Mouse (Mus musculus): ENCODE data around the gene Evc. TPM values are rescaled to one million over a fixed set of nuclear protein-coding genes. Genes with fewer than 3 reads are reported as not detected.

Evc gene
- polyA plus RNA-seq (2015; fragmentation: Nextera tagmentation; extraction: Ambion mirVana), result 7.4 and 8.9 TPM in 2 replicates

- Histone ChIP-seq H3K9ac (replicated peaks) (peak within 1 kb of the TSS; percentile 76), H3K27me3 (peaks cover 10% of the 10 kb centered on the region; the same call in 1 of the 2 replicates), H3K27ac (no peak within 1 kb of the TSS), H3K4me3 (replicated peaks) (peak within 1 kb of the TSS; percentile 72), H3K4me1 (replicated peaks) (peaks cover 39% of the 10 kb centered on the region), H3K9me3 (no peaks in the 10 kb centered on the region), H3K36me3 (no peaks in the 10 kb centered on the region), H3K4me2 (replicated peaks) (peak within 1 kb of the TSS; percentile 99)
- ATAC-seq, result peak; percentile 76
- WGBS, result under 1% methylated on average over 47 of the region's 48 CpGs
Observed at GRCm38 (mm10) chr5:37336485-37337105, at the start of gene Evc. Evc (minus strand) TSS chr5:37336894.

GRCm38 (mm10) chr5:37383570-37383969 is 46.9 kb upstream of the Evc start:
- Histone ChIP-seq H3K4me2 (replicated peaks) (no peak overlapping the region), H3K9me3 (no peaks in the 10 kb centered on the region), H3K36me3 (0 out of 2 replicates have a peak, but pooled peaks cover 8% of the 10 kb centered on the region), H3K27me3 (no peaks in the 10 kb centered on the region), H3K9ac (replicated peaks) (no peak overlapping the region), H3K27ac (no peak overlapping the region), H3K4me3 (replicated peaks) (no peak overlapping the region), H3K4me1 (replicated peaks) (no peaks in the 10 kb centered on the region)
- no peak for ATAC-seq
- WGBS, result 89% methylated on average over 3 of the region's 3 CpGs

GRCm38 (mm10) chr5:37380641-37381040 is 43.9 kb upstream of the Evc start:
- Histone ChIP-seq H3K27ac (no peak overlapping the region), H3K4me2 (replicated peaks) (no peak overlapping the region), H3K4me3 (replicated peaks) (no peak overlapping the region), H3K9me3 (no peaks in the 10 kb centered on the region), H3K27me3 (no peaks in the 10 kb centered on the region), H3K4me1 (replicated peaks) (no peaks in the 10 kb centered on the region), H3K9ac (replicated peaks) (no peak overlapping the region), H3K36me3 (no peaks in the 10 kb centered on the region)
- ATAC-seq, result peak; percentile 44
- 78% methylated on average over 4 of the region's 4 CpGs for WGBS

GRCm38 (mm10) chr5:37377376-37377775 is 40.7 kb upstream of the Evc start:
- 81% methylated on average over 7 of the region's 7 CpGs for WGBS
- no peaks in the 10 kb centered on the region for H3K27me3 ChIP-seq
- no peaks in the 10 kb centered on the region for H3K9me3 ChIP-seq
- no peak overlapping the region for H3K4me2 ChIP-seq (replicated peaks)
- no peak overlapping the region for H3K4me3 ChIP-seq (replicated peaks)
- H3K36me3 ChIP-seq, result peaks cover 3% of the 10 kb centered on the region; the same call in 1 of the 2 replicates
- ATAC-seq, result no peak
- no peak overlapping the region for H3K9ac ChIP-seq (replicated peaks)
- H3K4me1 ChIP-seq (replicated peaks), result no peaks in the 10 kb centered on the region
- no peak overlapping the region for H3K27ac ChIP-seq

- Histone ChIP-seq H3K9me3 (no peaks in the 10 kb centered on the region), H3K4me3 (replicated peaks) (no peak overlapping the region), H3K9ac (replicated peaks) (no peak overlapping the region), H3K4me2 (replicated peaks) (no peak overlapping the region), H3K27ac (no peak overlapping the region), H3K27me3 (no peaks in the 10 kb centered on the region), H3K4me1 (replicated peaks) (peaks cover 11% of the 10 kb centered on the region; the same call in 1 of the 2 replicates), H3K36me3 (peaks cover 5% of the 10 kb centered on the region; the same call in 1 of the 2 replicates)
- ATAC-seq, result no peak
- 92% methylated on average over 8 of the region's 8 CpGs for WGBS
Observed at GRCm38 (mm10) chr5:37368796-37369195, 32.1 kb upstream of the Evc start.

- H3K9me3 ChIP-seq, result no peaks in the 10 kb centered on the region
- no peak overlapping the region for H3K4me3 ChIP-seq (replicated peaks)
- no peak overlapping the region for H3K9ac ChIP-seq (replicated peaks)
- H3K4me2 ChIP-seq (replicated peaks), result no peak overlapping the region
- peak; percentile 65 for ATAC-seq
- H3K27ac ChIP-seq, result peak overlapping the region; percentile 55
- H3K27me3 ChIP-seq, result no peaks in the 10 kb centered on the region
- 0 out of 2 replicates have a peak, but pooled peaks cover 3% of the 10 kb centered on the region for H3K36me3 ChIP-seq
- H3K4me1 ChIP-seq (replicated peaks), result peaks cover 11% of the 10 kb centered on the region; the same call in 1 of the 2 replicates
Observed at GRCm38 (mm10) chr5:37365751-37366150, 29.1 kb upstream of the Evc start.

- ATAC-seq, result no peak
- H3K9ac ChIP-seq (replicated peaks), result no peak overlapping the region
- 88% methylated on average over 5 of the region's 5 CpGs for WGBS
- H3K36me3 ChIP-seq, result peaks cover 3% of the 10 kb centered on the region; the same call in 1 of the 2 replicates
- H3K4me1 ChIP-seq (replicated peaks), result peaks cover 11% of the 10 kb centered on the region; the same call in 1 of the 2 replicates
- no peaks in the 10 kb centered on the region for H3K9me3 ChIP-seq
- H3K4me3 ChIP-seq (replicated peaks), result no peak overlapping the region
- no peak overlapping the region for H3K27ac ChIP-seq
- no peak overlapping the region for H3K4me2 ChIP-seq (replicated peaks)
- H3K27me3 ChIP-seq, result no peaks in the 10 kb centered on the region
Observed at GRCm38 (mm10) chr5:37363284-37363683, 26.6 kb upstream of the Evc start.

- H3K9ac ChIP-seq (replicated peaks), result no peak overlapping the region
- no peak for ATAC-seq
- no peak overlapping the region for H3K4me2 ChIP-seq (replicated peaks)
- 88% methylated on average over 5 of the region's 5 CpGs for WGBS
- H3K4me3 ChIP-seq (replicated peaks), result no peak overlapping the region
- H3K4me1 ChIP-seq (replicated peaks), result peaks cover 11% of the 10 kb centered on the region; the same call in 1 of the 2 replicates
- H3K27me3 ChIP-seq, result no peaks in the 10 kb centered on the region
- H3K9me3 ChIP-seq, result no peaks in the 10 kb centered on the region
- H3K36me3 ChIP-seq, result peaks cover 3% of the 10 kb centered on the region; the same call in 1 of the 2 replicates
- no peak overlapping the region for H3K27ac ChIP-seq
Observed at GRCm38 (mm10) chr5:37362618-37363017, 25.9 kb upstream of the Evc start.

GRCm38 (mm10) chr5:37356027-37356426 is 19.3 kb upstream of the Evc start:
- H3K36me3 ChIP-seq, result peaks cover 13% of the 10 kb centered on the region
- H3K9ac ChIP-seq (replicated peaks), result no peak overlapping the region
- WGBS, result 57% methylated on average over 8 of the region's 8 CpGs
- H3K9me3 ChIP-seq, result no peaks in the 10 kb centered on the region; the same call in 1 of the 2 replicates
- H3K4me1 ChIP-seq (replicated peaks), result 0 out of 2 replicates have a peak, but pooled peaks cover 4% of the 10 kb centered on the region
- H3K4me2 ChIP-seq (replicated peaks), result no peak overlapping the region
- H3K27ac ChIP-seq, result no peak overlapping the region
- no peak overlapping the region for H3K4me3 ChIP-seq (replicated peaks)
- ATAC-seq, result no peak
- no peaks in the 10 kb centered on the region for H3K27me3 ChIP-seq

- no peak overlapping the region for H3K4me2 ChIP-seq (replicated peaks)
- H3K27me3 ChIP-seq, result no peaks in the 10 kb centered on the region
- H3K9me3 ChIP-seq, result no peaks in the 10 kb centered on the region; the same call in 1 of the 2 replicates
- peaks cover 13% of the 10 kb centered on the region for H3K36me3 ChIP-seq
- H3K4me1 ChIP-seq (replicated peaks), result 0 out of 2 replicates have a peak, but pooled peaks cover 4% of the 10 kb centered on the region
- no peak for ATAC-seq
- 92% methylated on average over 4 of the region's 4 CpGs for WGBS
- no peak overlapping the region for H3K9ac ChIP-seq (replicated peaks)
- H3K4me3 ChIP-seq (replicated peaks), result no peak overlapping the region
- H3K27ac ChIP-seq, result no peak overlapping the region
Observed at GRCm38 (mm10) chr5:37354385-37354784, 17.7 kb upstream of the Evc start.

GRCm38 (mm10) chr5:37351791-37352190 is 15.1 kb upstream of the Evc start:
- no peak overlapping the region for H3K4me3 ChIP-seq (replicated peaks)
- no peak overlapping the region for H3K4me2 ChIP-seq (replicated peaks)
- H3K4me1 ChIP-seq (replicated peaks), result 0 out of 2 replicates have a peak, but pooled peaks cover 4% of the 10 kb centered on the region
- ATAC-seq, result no peak
- 98% methylated on average over 2 of the region's 2 CpGs for WGBS
- H3K9me3 ChIP-seq, result no peaks in the 10 kb centered on the region; the same call in 1 of the 2 replicates
- H3K9ac ChIP-seq (replicated peaks), result no peak overlapping the region
- H3K27me3 ChIP-seq, result no peaks in the 10 kb centered on the region
- H3K27ac ChIP-seq, result no peak overlapping the region
- H3K36me3 ChIP-seq, result peaks cover 13% of the 10 kb centered on the region

- Histone ChIP-seq H3K9me3 (no peaks in the 10 kb centered on the region), H3K27me3 (no peaks in the 10 kb centered on the region), H3K4me3 (replicated peaks) (no peak overlapping the region), H3K36me3 (no peaks in the 10 kb centered on the region), H3K4me1 (replicated peaks) (peaks cover 5% of the 10 kb centered on the region), H3K4me2 (replicated peaks) (no peak overlapping the region), H3K27ac (no peak overlapping the region), H3K9ac (replicated peaks) (no peak overlapping the region)
- 87% methylated on average over 2 of the region's 2 CpGs for WGBS
- ATAC-seq, result no peak
Observed at GRCm38 (mm10) chr5:37343962-37344361, 7.3 kb upstream of the Evc start.
